Mouse (Mus musculus) E14TG2a.4 (cell line): ENCODE results near the gene Rplp2.

Experiments used
- CTCF ChIP-seq: conservative IDR thresholded peaks from 2 replicates; pipeline ENCODE4 v1.5.1; 2014; ENCODE audit warnings: low read length
- NANOG ChIP-seq: IDR thresholded peaks from 2 replicates; pipeline ENCODE4 v1.6.1; 2014; ENCODE audit warnings: borderline replicate concordance, low read length, mixed read lengths
- POU5F1 ChIP-seq: IDR thresholded peaks from 2 replicates; pipeline ENCODE4 v1.6.1; 2014; ENCODE audit warnings: low read length, borderline replicate concordance

DNA sequence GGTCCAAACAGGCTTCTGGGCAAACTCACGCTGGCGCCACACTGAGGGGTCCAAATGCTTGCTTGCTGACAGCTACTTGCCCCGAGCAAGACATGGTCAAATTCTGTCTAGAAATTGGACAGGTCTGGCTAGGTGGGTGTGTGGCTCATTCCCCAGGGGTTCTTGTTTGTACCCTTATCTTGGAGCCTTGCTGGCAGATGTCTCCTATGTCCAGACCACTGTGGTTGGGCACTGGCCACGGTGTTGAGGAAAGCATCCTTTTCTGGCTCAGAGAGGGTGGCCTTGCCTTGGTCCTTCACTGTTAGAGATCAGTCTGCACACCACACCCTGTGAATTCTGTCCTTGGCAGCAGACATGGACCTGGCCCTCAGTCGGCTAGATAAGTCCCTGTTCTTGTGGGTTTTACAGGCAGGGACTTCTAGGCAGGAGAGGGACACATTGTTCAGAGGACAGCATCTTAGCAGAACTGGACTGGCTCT lies 31.1 kb downstream of the Rplp2 start:
- TF ChIP-seq CTCF (no peak), POU5F1 (no peak), NANOG (no peak)
